Mouse (Mus musculus): ENCODE data around the gene Lrrc58.

Gene Lrrc58

DNA sequence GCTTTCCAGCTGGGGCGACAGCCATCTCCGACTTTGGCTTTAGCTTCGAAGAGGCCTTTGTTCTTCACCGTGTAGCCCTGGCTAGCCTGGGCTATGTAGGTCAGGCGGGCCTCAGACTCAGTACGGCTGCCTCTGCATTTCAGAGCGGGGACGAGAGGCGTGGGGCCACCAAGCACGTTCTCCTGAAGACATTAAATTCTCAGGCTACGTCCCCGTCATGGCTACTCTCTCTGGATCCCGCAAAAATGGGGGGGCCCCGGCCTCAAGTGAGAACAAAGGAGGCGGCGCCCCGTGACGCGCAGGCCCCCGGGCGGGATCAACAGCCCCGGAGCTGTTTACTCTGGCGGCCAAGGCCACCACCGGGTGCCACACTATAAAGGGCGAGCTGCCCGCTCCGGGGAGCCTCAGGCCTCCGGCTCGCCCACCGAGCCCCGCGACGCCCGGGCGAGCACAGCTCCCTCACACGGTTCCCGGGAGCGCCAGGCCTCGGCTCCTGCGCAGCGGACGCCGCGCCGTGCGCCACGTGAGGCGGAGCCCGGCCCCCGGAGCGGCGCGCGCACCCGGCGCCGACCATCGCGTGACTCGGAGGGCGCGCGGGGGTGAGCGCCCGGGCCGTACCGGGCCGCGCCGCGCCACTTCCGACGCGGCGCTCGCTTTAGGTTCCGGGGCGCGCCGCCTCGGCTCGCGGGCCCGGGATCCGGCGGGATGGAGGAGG, at the start of gene Lrrc58:
Gene Lrrc58 (plus strand): TSS at position 599 of the 715 bp plus-strand sequence.
- DNase-seq, result peak; percentile 91

- peak; percentile 51 for DNase-seq
These were observed 44.2 kb upstream of the Lrrc58 start for GRCm38 (mm10) chr16:37823949-37824348.

DNA sequence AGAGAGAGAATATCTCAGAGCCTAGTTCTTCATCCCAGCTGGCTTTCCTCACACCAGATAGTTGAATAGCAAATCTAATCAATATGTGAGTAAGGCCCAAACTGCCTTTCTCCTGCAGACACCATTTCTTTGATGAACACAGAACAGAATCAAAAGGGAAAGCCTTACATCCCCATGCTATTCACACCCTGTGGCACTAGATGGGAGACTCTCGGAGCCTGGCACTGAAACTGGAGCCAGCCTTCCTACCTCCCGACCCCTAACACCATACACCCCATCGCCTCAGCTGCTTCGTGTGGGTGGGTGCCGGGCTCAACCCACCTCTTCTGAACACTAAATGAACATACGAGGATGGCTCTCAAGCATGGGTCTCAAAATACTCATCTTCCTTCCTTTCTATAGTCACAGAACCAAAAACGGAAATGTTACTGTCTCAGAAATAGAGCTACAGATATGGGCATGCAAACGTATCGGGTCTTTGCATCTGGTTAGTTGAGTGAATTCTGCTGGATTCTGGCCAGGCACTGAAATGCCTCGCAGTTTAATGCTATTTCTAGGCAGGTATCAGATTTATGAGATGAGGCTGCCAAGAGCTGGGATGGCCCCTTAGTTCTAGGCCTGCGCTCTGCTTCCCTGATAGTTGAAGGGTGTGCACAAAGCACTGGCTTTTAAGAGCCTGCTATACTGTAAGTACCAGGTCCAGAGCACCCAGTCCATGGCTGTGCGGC, 43.2 kb upstream of the Lrrc58 start:
- DNase-seq, result no peak

DNA sequence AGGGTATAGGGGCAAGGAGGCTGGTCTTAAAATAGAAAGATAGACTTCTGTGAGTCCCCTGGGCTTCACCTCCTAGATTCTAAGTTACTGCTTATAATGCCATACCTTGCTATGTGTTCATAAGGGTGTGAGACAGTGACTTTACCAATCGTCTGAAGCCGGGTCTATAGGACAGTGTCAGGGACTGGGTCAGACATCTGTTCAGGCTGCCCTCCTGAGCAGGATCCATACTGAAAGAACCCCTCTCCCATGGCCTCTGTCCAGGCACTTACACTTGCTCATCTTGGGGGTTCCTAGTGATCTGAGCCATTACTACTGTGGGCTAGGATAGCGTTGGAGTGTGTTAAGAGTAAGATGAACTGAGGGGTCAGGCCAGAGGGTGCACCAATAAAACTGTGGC, 41.9 kb upstream of the Lrrc58 start:
- DNase-seq, result no peak

DNA sequence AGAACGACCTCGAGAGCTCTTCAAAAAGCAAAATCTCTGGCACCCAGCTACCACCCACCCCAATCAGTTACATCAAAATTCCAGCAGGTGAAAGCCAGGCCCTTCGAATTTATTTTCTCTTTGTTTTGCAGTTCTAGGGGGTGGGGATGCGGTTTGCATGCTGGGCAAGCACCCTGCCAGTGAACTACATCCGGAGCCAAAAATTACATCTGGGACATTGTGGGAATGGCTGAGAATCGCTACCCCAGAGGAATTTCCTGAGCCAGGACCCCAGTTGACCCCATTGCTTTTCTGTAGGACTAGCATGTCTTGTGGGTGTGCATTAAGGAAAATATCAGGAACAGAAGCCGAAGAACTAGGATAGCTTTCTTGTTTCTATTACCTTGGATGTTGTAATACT, 37.1 kb upstream of the Lrrc58 start:
- no peak for DNase-seq

DNA sequence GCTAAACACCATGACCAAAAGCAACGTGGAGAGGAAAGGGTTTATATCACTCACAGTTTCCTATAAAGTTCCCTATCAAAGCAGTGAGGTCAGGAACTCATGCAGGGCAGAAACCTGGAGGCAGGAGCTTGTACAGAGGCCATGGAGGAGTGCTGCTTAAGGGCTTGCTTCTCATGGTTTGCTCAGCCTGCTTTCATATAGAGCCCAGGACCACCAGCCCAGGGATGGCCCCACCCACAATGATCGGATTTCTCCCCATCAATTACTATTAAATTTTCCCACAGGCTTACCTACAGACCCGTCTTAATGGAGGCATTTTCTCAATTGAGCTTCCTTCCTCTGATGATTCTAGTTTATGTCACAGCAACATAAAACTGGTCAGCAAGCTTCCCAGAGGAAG, 30.6 kb upstream of the Lrrc58 start:
- no peak for DNase-seq

- no peak for DNase-seq
These were observed 25.8 kb upstream of the Lrrc58 start for GRCm38 (mm10) chr16:37842439-37842838.

GRCm38 (mm10) chr16:37843740-37844139, 24.4 kb upstream of the Lrrc58 start:
- DNase-seq, result no peak

- peak; percentile 11 for DNase-seq
These were observed 22.8 kb upstream of the Lrrc58 start for GRCm38 (mm10) chr16:37845202-37845925.

GRCm38 (mm10) chr16:37847081-37847480, 21.1 kb upstream of the Lrrc58 start:
- no peak for DNase-seq

GRCm38 (mm10) chr16:37851366-37851765, 16.8 kb upstream of the Lrrc58 start:
- peak; percentile 34 for DNase-seq

GRCm38 (mm10) chr16:37853279-37853678, 14.9 kb upstream of the Lrrc58 start:
- peak; percentile 42 for DNase-seq

DNA sequence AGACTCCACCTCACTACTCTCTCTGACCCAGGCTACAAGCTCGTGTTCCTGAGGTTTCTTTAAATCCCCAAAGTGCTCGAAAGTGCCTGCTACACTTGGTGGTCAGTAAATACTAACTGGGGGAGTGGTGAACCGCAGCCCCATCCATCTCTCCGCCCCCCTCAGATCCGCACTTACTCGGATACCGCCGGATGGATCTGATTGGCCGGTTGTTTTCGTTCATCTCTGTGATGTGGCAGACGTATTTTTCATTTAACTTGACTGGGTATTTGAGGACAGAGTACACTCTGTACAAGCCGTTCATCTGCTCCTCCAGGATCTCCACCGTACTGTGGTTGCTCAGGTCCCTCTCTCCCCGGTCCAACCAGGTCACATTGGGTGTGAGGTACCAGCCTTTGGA, 14.1 kb upstream of the Lrrc58 start:
- DNase-seq, result no peak

- DNase-seq, result no peak
These were observed 13.6 kb upstream of the Lrrc58 start for GRCm38 (mm10) chr16:37854593-37854992.

GRCm38 (mm10) chr16:37855583-37855982, 12.6 kb upstream of the Lrrc58 start:
- DNase-seq, result no peak

DNA sequence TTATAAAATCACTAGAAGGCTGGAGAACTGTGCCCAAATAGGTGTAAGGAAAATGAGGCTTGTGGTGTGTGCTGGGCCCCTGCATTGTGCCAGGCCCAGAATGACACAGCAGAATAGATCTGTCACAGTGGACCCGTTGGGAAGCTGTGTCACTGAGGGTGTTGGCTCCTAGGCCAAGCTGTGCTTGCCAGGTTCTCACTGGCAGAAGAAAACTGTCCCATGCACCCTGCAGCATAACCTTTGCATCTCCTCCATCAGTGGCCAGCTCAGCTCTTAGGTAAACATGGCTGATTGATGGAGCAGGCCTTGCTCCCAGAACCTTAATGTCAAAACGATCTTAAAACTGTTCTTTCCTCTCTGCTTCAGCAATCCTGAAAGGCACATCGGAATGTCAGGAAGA, 11.9 kb upstream of the Lrrc58 start:
- DNase-seq, result peak; percentile 46

- peak; percentile 48 for DNase-seq
These were observed 10.7 kb upstream of the Lrrc58 start for GRCm38 (mm10) chr16:37857495-37857894.

DNA sequence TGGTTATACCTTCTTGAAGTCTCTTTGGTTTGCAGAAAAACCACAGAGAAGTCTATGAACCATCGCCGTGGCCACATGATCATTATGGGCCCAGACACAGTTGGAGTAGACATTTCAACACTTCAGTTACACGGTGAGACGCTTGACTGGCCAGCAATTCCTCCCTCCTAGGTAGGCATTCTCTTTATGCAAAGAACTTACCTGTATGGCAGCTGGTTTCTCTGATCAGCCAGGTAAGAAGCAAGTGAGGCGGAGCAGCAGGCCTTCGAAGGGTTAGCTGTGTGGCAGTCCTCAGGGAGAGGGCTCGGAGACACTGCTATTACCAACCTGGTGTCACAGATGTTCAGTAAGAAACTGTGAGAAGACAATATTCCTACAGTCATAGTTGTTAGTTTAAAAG, 8.0 kb upstream of the Lrrc58 start:
- peak; percentile 40 for DNase-seq

- DNase-seq, result no peak
These were observed 7.2 kb upstream of the Lrrc58 start, which contains the start of gene Gm36028 for GRCm38 (mm10) chr16:37861029-37861428. Gene Gm36028, minus strand, starts transcription at chr16:37861146.

GRCm38 (mm10) chr16:37863876-37864275, 4.3 kb upstream of the Lrrc58 start:
- DNase-seq, result no peak

DNA sequence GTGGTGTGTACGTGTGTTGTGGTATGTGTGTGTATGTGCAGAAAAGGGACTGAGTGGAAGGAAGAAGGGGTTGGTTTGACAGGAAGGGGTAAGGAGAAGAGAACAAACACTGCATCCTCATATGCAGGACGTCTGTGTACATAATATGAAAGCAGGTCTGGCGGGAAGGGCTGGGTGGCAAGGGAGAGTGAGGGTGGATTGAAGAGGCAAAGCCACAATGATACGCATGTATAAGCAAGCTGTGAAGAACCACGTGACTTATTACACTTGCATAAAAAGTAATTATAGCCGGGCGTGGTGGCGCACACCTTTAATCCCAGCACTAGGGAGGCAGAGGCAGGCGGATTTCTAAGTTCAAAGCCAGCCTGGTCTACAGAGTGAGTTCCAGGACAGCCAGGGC, 2.3 kb upstream of the Lrrc58 start:
- DNase-seq, result no peak

DNA sequence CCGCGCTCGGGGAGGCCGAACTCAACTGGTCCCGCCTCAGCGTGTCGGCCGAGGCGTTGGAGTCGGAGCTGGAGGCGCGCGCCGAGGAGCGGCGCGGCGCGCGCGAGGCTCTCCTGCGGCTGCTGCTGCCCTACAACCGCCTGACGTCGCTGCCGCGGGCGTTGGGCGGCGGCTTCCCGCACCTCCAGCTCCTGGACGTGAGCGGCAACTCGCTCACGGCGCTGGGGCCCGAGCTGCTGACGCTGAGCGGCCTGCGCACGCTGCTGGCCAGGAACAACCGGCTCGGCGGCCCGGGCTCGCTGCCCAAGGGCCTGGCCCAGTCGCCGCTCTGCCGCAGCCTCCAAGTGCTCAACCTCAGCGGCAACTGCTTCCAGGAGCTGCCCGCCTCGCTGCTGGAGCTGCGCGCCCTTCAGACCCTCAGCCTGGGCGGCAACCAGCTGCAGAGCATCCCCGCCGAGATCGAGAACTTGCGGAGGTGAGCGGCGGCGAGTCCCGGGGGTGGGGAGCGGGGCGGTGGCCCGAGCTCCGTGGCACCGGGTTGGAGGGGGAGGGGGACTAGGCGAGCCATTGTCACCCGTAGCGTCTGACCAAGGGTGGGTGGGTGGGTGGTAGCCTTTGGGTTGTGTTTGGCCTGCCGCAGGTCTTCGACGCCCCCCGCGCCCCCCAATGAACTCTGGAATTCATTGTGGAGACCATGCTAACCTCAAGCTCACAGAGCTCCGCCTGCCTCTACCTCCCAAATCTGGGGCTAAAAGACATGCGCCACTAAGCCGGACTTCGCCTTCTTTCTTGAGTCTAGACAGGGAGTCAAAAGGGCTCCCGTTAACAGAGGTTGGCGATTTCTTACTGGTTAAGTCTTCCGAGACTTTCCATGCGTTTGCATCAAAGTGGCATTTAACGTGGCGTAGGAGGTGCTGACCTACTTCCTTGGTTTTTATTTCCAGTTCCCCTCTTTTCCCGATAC, 599 bp downstream of the Lrrc58 start:
- peak; percentile 76 for DNase-seq
